Mouse (Mus musculus): ENCODE measurements around the gene Psat1. TPM values are rescaled to one million over a fixed set of nuclear protein-coding genes. Genes with fewer than 3 reads are reported as not detected.

Gene Psat1
- total RNA-seq (2014; fragmentation: Nextera tagmentation) (52.7 and 53.5 TPM in 2 replicates), total RNA-seq (2017) (61.7 and 63.8 TPM in 2 replicates)

GRCm38 (mm10) chr19:15947237-15947636 lies at the start of gene Psat1:
Psat1 (minus strand) TSS chr19:15947337.
- no peak for ATAC-seq (replicated peaks; ENCODE audit: low FRiP score, low TSS enrichment, poor library complexity, severe bottlenecking)

GRCm38 (mm10) chr19:15990102-15990501 lies 43.0 kb upstream of the Psat1 start:
- no peak for ATAC-seq (replicated peaks; ENCODE audit: low FRiP score, low TSS enrichment, poor library complexity, severe bottlenecking)

DNA sequence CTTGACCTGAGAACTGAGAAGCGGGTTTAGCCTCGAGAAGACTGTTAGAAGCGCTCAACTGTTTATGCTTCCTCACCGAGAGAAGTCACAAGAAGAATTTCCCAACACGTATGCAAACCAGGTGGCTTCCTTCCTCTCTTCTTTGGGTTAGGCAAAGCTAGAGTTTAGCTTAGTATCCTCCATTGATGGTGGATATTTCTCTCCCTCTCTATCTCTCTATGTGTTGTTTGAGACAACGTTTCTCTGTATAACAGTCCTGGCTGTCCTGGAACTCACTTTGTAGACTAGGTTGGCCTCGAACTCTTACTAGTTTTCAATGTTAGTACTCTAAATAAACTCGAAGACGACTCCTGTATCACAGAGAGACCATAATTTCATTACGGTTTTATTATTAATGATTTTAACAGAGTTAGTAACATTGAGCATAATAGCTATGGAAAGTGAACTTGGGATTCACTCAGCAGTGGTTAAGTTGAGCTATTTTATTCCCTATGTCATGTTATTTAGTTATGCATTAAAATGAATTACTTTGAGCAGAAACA lies 38.1 kb upstream of the Psat1 start:
- no peak for ATAC-seq (replicated peaks; ENCODE audit: low FRiP score, low TSS enrichment, poor library complexity, severe bottlenecking)

GRCm38 (mm10) chr19:15984449-15985171 lies 37.5 kb upstream of the Psat1 start, which contains the start of gene Cep78:
Cep78 (minus strand) TSS chr19:15984989.
- ATAC-seq (replicated peaks; ENCODE audit: low FRiP score, low TSS enrichment, poor library complexity, severe bottlenecking): peak; percentile 83

DNA sequence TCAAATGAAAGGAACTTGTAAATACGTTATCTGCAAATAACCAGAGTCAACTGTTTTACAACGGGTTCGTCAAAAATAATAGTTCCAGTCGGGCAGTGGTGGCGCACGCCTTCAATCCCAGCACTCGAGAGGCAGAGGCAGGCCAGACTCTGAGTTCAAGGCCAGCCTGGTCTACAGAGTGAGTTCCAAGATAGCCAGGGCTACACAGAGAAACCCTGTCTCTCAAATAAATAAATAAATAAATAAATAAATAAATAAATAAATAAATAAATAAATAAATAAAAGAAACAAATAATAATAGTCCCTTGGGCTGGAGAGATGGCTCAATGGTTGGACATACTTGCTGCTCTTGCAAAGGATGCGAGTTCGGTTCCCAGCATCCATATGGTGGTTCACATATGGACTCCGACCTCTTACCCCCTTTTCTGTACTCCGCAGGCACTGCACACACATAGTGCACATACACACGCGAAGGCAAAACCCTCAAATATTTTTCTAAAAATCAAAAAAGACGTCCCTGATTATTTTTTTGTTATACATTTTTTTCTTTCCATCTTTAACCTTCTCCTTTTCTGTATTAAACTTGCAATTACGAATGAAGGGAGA lies 36.7 kb upstream of the Psat1 start:
- no peak for ATAC-seq (replicated peaks; ENCODE audit: low FRiP score, low TSS enrichment, poor library complexity, severe bottlenecking)

DNA sequence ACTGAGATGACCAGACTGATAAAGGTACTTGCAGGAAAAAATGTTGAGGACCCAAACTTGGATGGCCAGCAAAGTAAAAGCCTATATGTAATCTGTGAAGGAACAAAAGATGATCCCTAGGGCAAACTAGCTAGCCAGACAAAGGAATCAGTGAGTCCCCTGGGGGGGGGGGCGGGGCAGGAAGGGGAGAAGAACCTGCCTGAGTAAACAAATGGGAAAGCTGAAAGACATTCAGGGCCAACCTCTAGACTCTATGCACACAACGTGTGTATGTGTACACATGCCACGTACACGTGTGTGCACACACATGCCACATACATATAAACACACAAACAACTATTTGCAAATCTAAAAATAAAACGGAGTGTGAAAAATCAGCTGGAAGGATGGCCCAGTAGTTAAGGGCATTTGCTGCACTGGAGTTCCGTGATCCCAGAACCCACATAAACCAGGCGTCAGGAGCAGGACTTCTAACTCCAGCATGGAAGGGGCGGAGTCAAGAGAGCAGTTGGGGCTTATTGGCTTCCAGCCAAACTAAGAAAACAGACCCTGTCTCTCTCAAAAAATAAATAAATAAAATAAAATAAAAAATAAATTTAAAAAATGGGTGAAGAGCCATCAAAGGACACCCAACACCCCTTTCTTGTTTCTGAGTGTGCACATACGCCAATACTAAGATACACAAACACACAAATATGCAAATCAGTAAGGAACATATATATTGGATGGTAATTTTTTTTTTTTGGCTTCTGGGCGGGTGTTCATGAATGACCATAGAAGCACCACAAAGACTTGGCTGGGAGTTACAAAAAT lies 36.0 kb upstream of the Psat1 start:
- ATAC-seq (replicated peaks; ENCODE audit: low FRiP score, low TSS enrichment, poor library complexity, severe bottlenecking): no peak

DNA sequence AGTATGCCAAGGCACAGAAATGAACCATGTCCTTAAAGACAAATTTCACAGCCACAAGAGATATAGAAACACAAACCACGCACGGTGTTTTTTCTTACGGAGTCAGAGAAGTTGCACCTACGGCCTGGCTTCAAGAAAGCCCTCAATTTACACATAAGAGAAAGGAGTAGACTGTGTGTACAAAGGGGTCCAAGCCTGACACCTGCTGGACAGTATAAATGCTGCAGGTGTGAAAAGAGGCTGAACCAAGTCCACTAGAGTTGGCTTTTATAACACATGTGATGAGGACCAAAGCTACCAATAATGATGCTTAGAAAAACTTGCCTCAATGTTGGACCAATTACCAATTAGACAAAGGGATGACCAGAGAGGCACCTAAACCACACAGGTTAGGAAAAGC lies 34.7 kb upstream of the Psat1 start:
- peak; percentile 73 for ATAC-seq (replicated peaks; ENCODE audit: low FRiP score, low TSS enrichment, poor library complexity, severe bottlenecking)

DNA sequence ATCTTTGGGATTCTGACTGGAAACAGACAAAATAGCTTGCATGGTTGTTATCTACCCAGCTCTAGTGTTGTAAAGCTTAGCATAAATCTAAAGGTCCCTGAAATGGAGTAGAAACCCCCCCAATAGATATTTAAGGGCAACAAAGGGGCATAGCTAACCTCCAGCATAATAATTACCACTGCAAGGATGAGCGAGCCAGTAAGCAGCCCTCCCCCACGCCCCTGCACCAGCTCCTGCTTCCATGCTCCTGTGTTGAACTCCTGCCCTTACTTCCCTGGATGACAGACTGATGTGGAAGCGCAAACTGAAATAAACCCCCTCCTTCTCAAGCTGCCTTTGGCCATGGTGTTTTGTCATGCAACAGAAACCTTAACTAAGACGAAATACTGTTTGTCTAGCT lies 26.2 kb upstream of the Psat1 start:
- ATAC-seq (replicated peaks; ENCODE audit: low FRiP score, low TSS enrichment, poor library complexity, severe bottlenecking): no peak

GRCm38 (mm10) chr19:15965082-15965481 lies 17.9 kb upstream of the Psat1 start:
- peak; percentile 94 for ATAC-seq (replicated peaks; ENCODE audit: low FRiP score, low TSS enrichment, poor library complexity, severe bottlenecking)

DNA sequence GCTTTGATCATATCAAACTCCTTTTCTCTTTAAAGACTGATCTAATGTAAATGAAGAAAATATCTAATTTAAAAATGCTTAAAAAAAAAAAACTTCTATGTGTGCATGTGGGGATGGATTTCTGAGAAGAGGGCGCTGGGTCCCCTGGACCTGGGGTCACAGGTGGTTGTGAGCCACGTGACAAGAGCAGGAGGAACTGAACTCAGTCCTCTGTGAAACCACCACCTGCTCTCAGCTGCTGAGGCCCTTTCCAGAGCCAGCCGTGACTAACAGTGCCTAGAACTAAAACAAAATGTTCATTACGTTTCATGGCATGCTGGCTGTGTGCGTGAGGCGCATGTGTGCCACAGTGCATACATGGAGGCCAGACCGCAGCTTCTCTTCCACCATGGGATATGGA lies 17.4 kb upstream of the Psat1 start:
- ATAC-seq (replicated peaks; ENCODE audit: low FRiP score, low TSS enrichment, poor library complexity, severe bottlenecking): no peak

DNA sequence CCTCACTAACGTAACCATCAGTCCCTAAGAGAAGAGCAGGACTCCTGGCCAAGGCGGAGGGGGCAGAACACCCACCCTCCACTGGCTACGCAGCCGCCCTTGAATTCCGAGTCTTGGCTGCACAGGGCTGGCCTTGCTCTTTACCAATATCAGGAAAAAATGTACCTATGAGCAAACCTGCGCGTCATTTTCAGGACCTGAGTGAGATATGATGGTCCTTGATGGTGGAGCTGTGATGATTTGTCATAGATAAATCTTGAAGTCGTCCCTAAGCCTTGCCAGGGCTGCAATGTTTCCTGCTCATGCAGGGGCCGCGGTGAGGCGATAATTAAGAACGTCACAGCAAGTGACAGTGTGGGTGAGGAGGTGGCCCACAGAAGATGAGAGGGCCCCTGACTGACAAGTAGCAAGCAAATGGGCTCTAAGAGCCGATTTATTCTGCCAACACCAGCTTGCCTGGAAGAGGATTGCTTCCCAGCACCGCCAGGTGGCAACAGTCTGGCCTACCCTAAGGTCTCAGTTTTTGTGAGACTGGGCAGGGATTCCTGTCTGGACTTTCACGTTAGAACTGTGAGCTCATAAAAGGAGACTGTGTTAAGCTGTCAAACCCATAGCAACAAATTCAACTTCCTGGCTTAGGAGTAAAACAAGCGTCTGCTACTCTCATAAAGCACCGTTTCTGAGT lies 16.0 kb upstream of the Psat1 start:
- no peak for ATAC-seq (replicated peaks; ENCODE audit: low FRiP score, low TSS enrichment, poor library complexity, severe bottlenecking)

- ATAC-seq (replicated peaks; ENCODE audit: low FRiP score, low TSS enrichment, poor library complexity, severe bottlenecking): no peak
These were observed 15.2 kb upstream of the Psat1 start for GRCm38 (mm10) chr19:15962313-15962712.

- ATAC-seq (replicated peaks; ENCODE audit: low FRiP score, low TSS enrichment, poor library complexity, severe bottlenecking): no peak
These were observed 3.1 kb upstream of the Psat1 start for GRCm38 (mm10) chr19:15950225-15950624.

DNA sequence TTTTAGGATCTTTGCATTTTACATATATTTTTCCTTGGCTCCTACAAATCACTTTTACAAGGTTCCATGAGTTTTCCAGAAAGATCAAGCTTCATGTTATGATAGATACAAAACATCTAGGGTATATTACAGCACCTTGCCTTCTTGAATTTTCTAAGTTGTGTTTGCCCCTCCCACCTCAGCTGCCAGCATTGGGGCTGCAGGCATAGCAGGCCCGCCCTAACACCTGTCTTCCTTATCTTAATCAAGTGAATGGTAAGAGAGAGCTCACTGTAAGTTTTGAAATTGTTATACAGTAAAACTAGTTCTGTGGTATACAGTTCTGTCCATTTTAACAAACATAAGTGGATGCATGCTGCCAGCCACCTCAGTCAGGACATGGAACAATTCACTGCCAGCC lies 1.7 kb upstream of the Psat1 start:
- ATAC-seq (replicated peaks; ENCODE audit: low FRiP score, low TSS enrichment, poor library complexity, severe bottlenecking): no peak

- no peak for ATAC-seq (replicated peaks; ENCODE audit: low FRiP score, low TSS enrichment, poor library complexity, severe bottlenecking)
These were observed 1.3 kb upstream of the Psat1 start for GRCm38 (mm10) chr19:15948426-15948825.

- no peak for ATAC-seq (replicated peaks; ENCODE audit: low FRiP score, low TSS enrichment, poor library complexity, severe bottlenecking)
These were observed 474 bp downstream of the Psat1 start for GRCm38 (mm10) chr19:15946663-15947062.

- ATAC-seq (replicated peaks; ENCODE audit: low FRiP score, low TSS enrichment, poor library complexity, severe bottlenecking): no peak
These were observed 4.1 kb downstream of the Psat1 start for GRCm38 (mm10) chr19:15943117-15943423.

GRCm38 (mm10) chr19:15942421-15943116 lies 4.6 kb downstream of the Psat1 start:
- no peak for ATAC-seq (replicated peaks; ENCODE audit: low FRiP score, low TSS enrichment, poor library complexity, severe bottlenecking)

DNA sequence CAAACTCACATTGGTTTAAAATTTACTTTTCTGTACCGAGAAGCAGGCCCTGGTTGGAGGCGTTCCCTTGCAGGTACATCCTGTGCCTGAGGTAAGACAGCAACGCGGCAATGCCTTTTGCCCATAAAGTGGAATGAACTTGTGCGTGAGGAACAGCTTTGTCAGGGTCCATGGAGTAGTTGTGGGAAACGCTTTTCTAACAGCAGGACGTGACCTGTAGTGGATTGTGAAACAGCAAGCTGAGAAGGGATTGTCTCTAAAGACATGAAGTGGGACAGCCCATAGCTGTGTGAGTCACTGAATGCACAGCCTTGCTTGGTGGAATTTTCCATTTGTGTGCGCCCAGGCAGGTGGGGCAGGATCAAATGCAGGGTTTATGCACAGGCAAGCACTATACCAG lies 5.7 kb downstream of the Psat1 start:
- ATAC-seq (replicated peaks; ENCODE audit: low FRiP score, low TSS enrichment, poor library complexity, severe bottlenecking): no peak

Data from megakaryocyte-erythroid progenitor cell, adult 5-6 weeks (primary cell).